Mouse (Mus musculus): ENCODE data around the gene Kcnk15. TPM values are rescaled to one million over a fixed set of nuclear protein-coding genes. Genes with fewer than 3 reads are reported as not detected.

Gene Kcnk15
- not detected for polyA plus RNA-seq (2014; fragmentation: Illumina TruSeq; extraction: RNeasy Lipid Tissue Mini Kit (QIAGEN cat#74804); ENCODE audit: low read depth, low replicate concordance)

DNA sequence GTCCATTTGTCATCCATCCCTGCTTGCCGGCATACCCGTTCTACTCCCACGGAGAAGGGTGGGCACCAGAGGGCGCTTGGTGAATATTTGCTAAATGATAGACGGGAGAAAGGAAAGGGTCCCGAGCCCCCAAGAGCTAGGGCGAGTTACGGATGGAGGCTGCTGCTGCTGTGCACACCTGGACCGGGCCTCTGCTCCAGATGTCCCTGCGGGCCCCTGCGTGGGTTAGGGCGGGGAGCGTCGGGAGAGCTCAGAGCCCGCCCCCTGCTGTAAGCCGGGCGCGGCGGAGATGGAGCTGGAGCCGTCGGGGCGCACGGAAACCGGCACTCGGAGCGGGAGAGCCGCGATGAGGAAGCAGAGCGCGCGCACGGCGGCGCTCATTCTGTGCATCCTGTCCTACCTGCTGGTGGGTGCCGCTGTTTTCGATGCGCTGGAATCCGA lies at the start of gene Kcnk15:
Gene Kcnk15, plus strand, starts transcription at position 191 of the 441 bp plus-strand sequence.

DNA sequence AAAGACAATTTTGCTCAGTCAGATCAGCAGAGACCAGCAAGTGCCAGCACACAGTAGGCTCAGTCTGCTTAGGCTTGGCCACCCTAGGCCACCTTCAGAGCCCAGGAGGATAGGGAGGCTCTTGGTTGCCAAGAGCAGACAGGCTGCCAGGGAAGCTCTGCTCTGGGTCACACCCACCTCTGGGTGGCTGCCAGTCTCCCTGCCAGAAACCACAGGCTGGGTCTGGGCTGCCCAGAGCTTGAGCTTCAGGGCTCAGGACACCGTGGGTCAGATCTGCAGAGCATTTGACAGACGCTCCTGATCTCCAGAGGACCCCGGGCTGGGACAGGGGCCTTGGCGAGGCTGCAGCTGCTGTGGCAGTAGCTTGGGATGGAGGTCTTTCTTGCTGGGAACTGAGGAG lies 32.8 kb upstream of the Kcnk15 start, which contains the start of gene Ccn5:
Gene Ccn5, plus strand, starts transcription at position 255 of the 400 bp plus-strand sequence.

Other genes starting within 250 kb of the Kcnk15 start
- 547 TPM for gene Serinc3, start 208.5 kb upstream of the Kcnk15 start, polyA plus RNA-seq (2014; fragmentation: Illumina TruSeq; extraction: RNeasy Lipid Tissue Mini Kit (QIAGEN cat#74804); ENCODE audit: low read depth, low replicate concordance)
- gene Pkig, start 195.3 kb upstream of the Kcnk15 start, polyA plus RNA-seq (2014; fragmentation: Illumina TruSeq; extraction: RNeasy Lipid Tissue Mini Kit (QIAGEN cat#74804); ENCODE audit: low read depth, low replicate concordance), result 65.9 TPM
- gene Ada, start 103.4 kb upstream of the Kcnk15 start, polyA plus RNA-seq (2014; fragmentation: Illumina TruSeq; extraction: RNeasy Lipid Tissue Mini Kit (QIAGEN cat#74804); ENCODE audit: low read depth, low replicate concordance), result 3.2 TPM
- 9.1 TPM for gene Ccn5, start 32.8 kb upstream of the Kcnk15 start, polyA plus RNA-seq (2014; fragmentation: Illumina TruSeq; extraction: RNeasy Lipid Tissue Mini Kit (QIAGEN cat#74804); ENCODE audit: low read depth, low replicate concordance)
- gene Rims4, start 65.0 kb downstream of the Kcnk15 start, polyA plus RNA-seq (2014; fragmentation: Illumina TruSeq; extraction: RNeasy Lipid Tissue Mini Kit (QIAGEN cat#74804); ENCODE audit: low read depth, low replicate concordance), result 2.0 TPM
- 238 TPM for gene Ywhab, start 141.3 kb downstream of the Kcnk15 start, polyA plus RNA-seq (2014; fragmentation: Illumina TruSeq; extraction: RNeasy Lipid Tissue Mini Kit (QIAGEN cat#74804); ENCODE audit: low read depth, low replicate concordance)
- 55.3 TPM for gene Pabpc1l, start 171.8 kb downstream of the Kcnk15 start, polyA plus RNA-seq (2014; fragmentation: Illumina TruSeq; extraction: RNeasy Lipid Tissue Mini Kit (QIAGEN cat#74804); ENCODE audit: low read depth, low replicate concordance)
- gene Stk4, start 216.7 kb downstream of the Kcnk15 start, polyA plus RNA-seq (2014; fragmentation: Illumina TruSeq; extraction: RNeasy Lipid Tissue Mini Kit (QIAGEN cat#74804); ENCODE audit: low read depth, low replicate concordance), result 20.6 TPM
- gene Tomm34, start 217.5 kb downstream of the Kcnk15 start, polyA plus RNA-seq (2014; fragmentation: Illumina TruSeq; extraction: RNeasy Lipid Tissue Mini Kit (QIAGEN cat#74804); ENCODE audit: low read depth, low replicate concordance), result 48.6 TPM

All from adipose tissue, adult 10 weeks (tissue).